In genomic region chr8:13208627-13209355, GRCm38 (mm10) we compare ENCODE assay signal across 10 mouse cellular contexts. TPM values are rescaled to one million over a fixed set of nuclear protein-coding genes. Genes with fewer than 3 reads are reported as not detected.
DNase-seq lines count a peak whose midpoint lies in the region; ATAC-seq and TF ChIP-seq lines count a peak whose summit lies in the region.
"Had no signal": no experiment of that assay in that cellular context is flagged by ENCODE, and none has a peak within 500 bp of the region (broad histone marks: within the 10 kb centered on the region; RNA-seq: fewer than 3 reads in every experiment).

No protein-coding gene starts in this region.

- H3K9ac ChIP-seq in midbrain, postnatal 0 days (replicated peaks; ENCODE audit: low read length, poor library complexity, severe bottlenecking): no peak overlapping the region
- no peak overlapping the region; the same call in 1 of the 2 replicates for H3K9ac ChIP-seq in heart, embryonic 16.5 days (ENCODE audit: low read length)
- no peak overlapping the region for H3K9ac ChIP-seq in midbrain, embryonic 16.5 days (ENCODE audit: low read depth, low read length)
- H3K9ac ChIP-seq: limb, embryonic 15.5 days had no signal

- no peaks in the 10 kb centered on the region for H3K27me3 ChIP-seq in midbrain, postnatal 0 days (ENCODE audit: insufficient read depth, low read length)
- no peaks in the 10 kb centered on the region for H3K27me3 ChIP-seq in midbrain, embryonic 10.5 days (ENCODE audit: low read depth, poor library complexity, severe bottlenecking)
- no peaks in the 10 kb centered on the region for H3K27me3 ChIP-seq in heart, embryonic 16.5 days (ENCODE audit: control insufficient read depth, insufficient read depth, low read length)
- no peaks in the 10 kb centered on the region for H3K27me3 ChIP-seq in small intestine, adult 2 months (ENCODE audit: control insufficient read depth, insufficient read depth, low read length)
- no peaks in the 10 kb centered on the region for H3K27me3 ChIP-seq in midbrain, embryonic 16.5 days (ENCODE audit: control insufficient read depth, insufficient read depth, low read depth, low read length)
- H3K27me3 ChIP-seq: limb, embryonic 15.5 days had no signal

- no peak for DNase-seq in midbrain, postnatal 0 days (ENCODE audit: low spot score)
- no peak for DNase-seq in midbrain, embryonic 10.5 days (ENCODE audit: low spot score)
- no peak for DNase-seq in cerebellum, postnatal 14 days
- DNase-seq in right cerebral cortex, postnatal 25 days: no peak

- peak; percentile 53 for TF ChIP-seq CTCF in midbrain, postnatal 0 days (IDR thresholded peaks at IDR 0.05)
- TF ChIP-seq CTCF in small intestine, adult 2 months (IDR thresholded peaks at IDR 0.05; ENCODE audit: extremely low read depth, insufficient read length, insufficient replicate concordance, low read depth, low read length): peak; percentile 21; the same call in 1 of the 2 replicates

- no peak overlapping the region for H3K4me3 ChIP-seq in midbrain, postnatal 0 days (ENCODE audit: low read depth, low read length)
- H3K4me3 ChIP-seq in midbrain, embryonic 10.5 days: no peak overlapping the region
- no peak overlapping the region for H3K4me3 ChIP-seq in brown adipose tissue, adult 24 weeks (ENCODE audit: insufficient read depth, low read depth, low read length)
- H3K4me3 ChIP-seq in heart, embryonic 16.5 days (ENCODE audit: low read length): no peak overlapping the region
- H3K4me3 ChIP-seq in small intestine, adult 2 months (ENCODE audit: low read depth, low read length): no peak overlapping the region
- no peak overlapping the region for H3K4me3 ChIP-seq in midbrain, embryonic 16.5 days (ENCODE audit: low read depth, low read length)
- H3K4me3 ChIP-seq: limb, embryonic 15.5 days had no signal

- no peak for TF ChIP-seq POLR2A in small intestine, adult 2 months (IDR thresholded peaks at IDR 0.05; ENCODE audit: low read depth, low read length)

- H3K4me1 ChIP-seq in midbrain, postnatal 0 days (ENCODE audit: insufficient read depth, low read length): 0 out of 2 replicates have a peak, but pooled peaks cover 3% of the 10 kb centered on the region
- H3K4me1 ChIP-seq in midbrain, embryonic 10.5 days: peaks cover 19% of the 10 kb centered on the region
- peaks cover 21% of the 10 kb centered on the region; the same call in 1 of the 2 replicates for H3K4me1 ChIP-seq in brown adipose tissue, adult 24 weeks (ENCODE audit: control insufficient read depth, insufficient read depth, insufficient read length, low read length)
- H3K4me1 ChIP-seq in heart, embryonic 16.5 days (ENCODE audit: control insufficient read depth, insufficient read depth, low read length): peaks cover 35% of the 10 kb centered on the region
- H3K4me1 ChIP-seq in small intestine, adult 2 months (ENCODE audit: control insufficient read depth, insufficient read depth, insufficient read length, low read length): peaks cover 17% of the 10 kb centered on the region
- H3K4me1 ChIP-seq in midbrain, embryonic 16.5 days (ENCODE audit: control insufficient read depth, insufficient read depth, low read length): peaks cover 4% of the 10 kb centered on the region; the same call in 1 of the 2 replicates

- H3K36me3 ChIP-seq in midbrain, postnatal 0 days (ENCODE audit: insufficient read depth, low read length): no peaks in the 10 kb centered on the region
- H3K36me3 ChIP-seq in midbrain, embryonic 10.5 days: no peaks in the 10 kb centered on the region
- H3K36me3 ChIP-seq in heart, embryonic 16.5 days (ENCODE audit: control insufficient read depth, insufficient read depth): no peaks in the 10 kb centered on the region
- no peaks in the 10 kb centered on the region for H3K36me3 ChIP-seq in small intestine, adult 2 months (ENCODE audit: control insufficient read depth, insufficient read depth, low read length)
- no peaks in the 10 kb centered on the region for H3K36me3 ChIP-seq in midbrain, embryonic 16.5 days (ENCODE audit: control insufficient read depth, insufficient read depth, low read length)
- H3K36me3 ChIP-seq: limb, embryonic 15.5 days had no signal

- H3K4me2 ChIP-seq in midbrain, postnatal 0 days (ENCODE audit: low read depth, low read length, poor library complexity, severe bottlenecking): no peak overlapping the region
- peak overlapping the region; percentile 33; the same call in 1 of the 2 replicates for H3K4me2 ChIP-seq in heart, embryonic 16.5 days (ENCODE audit: low read depth, low read length)
- H3K4me2 ChIP-seq in midbrain, embryonic 16.5 days (ENCODE audit: low read length): no peak overlapping the region
- H3K4me2 ChIP-seq: limb, embryonic 15.5 days had no signal

- H3K9me3 ChIP-seq in midbrain, postnatal 0 days (ENCODE audit: low read length): no peaks in the 10 kb centered on the region
- no peaks in the 10 kb centered on the region for H3K9me3 ChIP-seq in midbrain, embryonic 10.5 days (replicated peaks)
- H3K9me3 ChIP-seq in heart, embryonic 16.5 days (replicated peaks; ENCODE audit: control insufficient read depth, low read length): no peaks in the 10 kb centered on the region
- H3K9me3 ChIP-seq in midbrain, embryonic 16.5 days (replicated peaks; ENCODE audit: control insufficient read depth, low read length, poor library complexity, severe bottlenecking): no peaks in the 10 kb centered on the region
- H3K9me3 ChIP-seq: limb, embryonic 15.5 days had no signal

- 51% methylated on average over 6 of the region's 6 CpGs for WGBS in midbrain, postnatal 0 days
- WGBS in midbrain, embryonic 10.5 days: 50% methylated on average over 6 of the region's 6 CpGs
- 24% methylated on average over 6 of the region's 6 CpGs for WGBS in heart, embryonic 16.5 days
- 22% methylated on average over 6 of the region's 6 CpGs for WGBS in small intestine, adult 2 months
- WGBS in midbrain, embryonic 16.5 days: 47% methylated on average over 6 of the region's 6 CpGs

- H3K27ac ChIP-seq in midbrain, postnatal 0 days (ENCODE audit: low read depth, low read length): no peak overlapping the region
- H3K27ac ChIP-seq in midbrain, embryonic 10.5 days (replicated peaks): no peak overlapping the region
- H3K27ac ChIP-seq in brown adipose tissue, adult 24 weeks (replicated peaks; ENCODE audit: low read depth, low read length): peak overlapping the region; percentile 47; the same call in 1 of the 2 replicates
- H3K27ac ChIP-seq in heart, embryonic 16.5 days (ENCODE audit: low read length): peak overlapping the region; percentile 91
- H3K27ac ChIP-seq in small intestine, adult 2 months (ENCODE audit: insufficient read depth, low read depth, low read length): no peak overlapping the region
- no peak overlapping the region for H3K27ac ChIP-seq in midbrain, embryonic 16.5 days (ENCODE audit: low read length)
- H3K27ac ChIP-seq: limb, embryonic 15.5 days had no signal

- no peak for ATAC-seq in midbrain, postnatal 0 days (ENCODE audit: low FRiP score)
- ATAC-seq in heart, embryonic 16.5 days (replicated peaks; ENCODE audit: extremely low read depth, insufficient read depth, low FRiP score): peak; percentile 63
- ATAC-seq in midbrain, embryonic 16.5 days: no peak

RNA-seq across cellular contexts. Expression of gene Grtp1, which starts 8.4 kb away (rescaled TPM):
- total RNA-seq in midbrain, postnatal 0 days (2014; rRNA removed): 7.9 and 10.1 TPM in 2 replicates
- polyA plus RNA-seq in midbrain, postnatal 0 days (2015; fragmentation: Nextera tagmentation; extraction: Ambion mirVana): 18.9 and 19.9 TPM in 2 replicates
- 19.9 and 22.3 TPM in 2 replicates for polyA plus RNA-seq in midbrain, embryonic 10.5 days (2016; fragmentation: Nextera tagmentation; extraction: Ambion mirVana)
- 33.7 and 45.2 TPM in 2 replicates for polyA plus RNA-seq in brown adipose tissue, adult 24 weeks (2012; ENCODE audit: insufficient read depth, insufficient read length, missing spikeins)
- polyA plus RNA-seq in heart, embryonic 16.5 days (2015; fragmentation: Nextera tagmentation; extraction: Ambion mirVana): 11.0 and 12.2 TPM in 2 replicates
- 22.5 and 58.8 TPM in 2 replicates for polyA plus RNA-seq in small intestine, adult 2 months (2012; rRNA removed)
- 16.9 and 19.7 TPM in 2 replicates for polyA plus RNA-seq in midbrain, embryonic 16.5 days (2015; fragmentation: Nextera tagmentation; extraction: Ambion mirVana)

RNA-seq across cellular contexts. Expression of gene Adprhl1, which starts 45.2 kb away (rescaled TPM):
- total RNA-seq in midbrain, postnatal 0 days (2014; rRNA removed): 0.09 and 0.16 TPM in 2 replicates
- polyA plus RNA-seq in midbrain, postnatal 0 days (2015; fragmentation: Nextera tagmentation; extraction: Ambion mirVana): 0.28 and 0.41 TPM in 2 replicates
- 0.19 TPM in 1 of 2 replicates, not detected in the other for polyA plus RNA-seq in midbrain, embryonic 10.5 days (2016; fragmentation: Nextera tagmentation; extraction: Ambion mirVana)
- polyA plus RNA-seq in brown adipose tissue, adult 24 weeks (2012; ENCODE audit: insufficient read depth, insufficient read length, missing spikeins): 15.6 and 22.8 TPM in 2 replicates
- polyA plus RNA-seq in heart, embryonic 16.5 days (2015; fragmentation: Nextera tagmentation; extraction: Ambion mirVana): 250 and 252 TPM in 2 replicates
- not detected in 2 replicates for polyA plus RNA-seq in small intestine, adult 2 months (2012; rRNA removed)
- 0.29 TPM in 1 of 2 replicates, not detected in the other for polyA plus RNA-seq in midbrain, embryonic 16.5 days (2015; fragmentation: Nextera tagmentation; extraction: Ambion mirVana)
- polyA plus RNA-seq: stomach, embryonic 14.5 days had no signal

RNA-seq across cellular contexts. Expression of gene Lamp1, which starts 49.8 kb away (rescaled TPM):
- 273 and 322 TPM in 2 replicates for total RNA-seq in midbrain, postnatal 0 days (2014; rRNA removed)
- polyA plus RNA-seq in midbrain, postnatal 0 days (2015; fragmentation: Nextera tagmentation; extraction: Ambion mirVana): 358 and 371 TPM in 2 replicates
- polyA plus RNA-seq in midbrain, embryonic 10.5 days (2016; fragmentation: Nextera tagmentation; extraction: Ambion mirVana): 221 and 223 TPM in 2 replicates
- 398 and 413 TPM in 2 replicates for polyA plus RNA-seq in brown adipose tissue, adult 24 weeks (2012; ENCODE audit: insufficient read depth, insufficient read length, missing spikeins)
- 317 and 318 TPM in 2 replicates for polyA plus RNA-seq in heart, embryonic 16.5 days (2015; fragmentation: Nextera tagmentation; extraction: Ambion mirVana)
- polyA plus RNA-seq in small intestine, adult 2 months (2012; rRNA removed): 355 and 658 TPM in 2 replicates
- 263 and 294 TPM in 2 replicates for polyA plus RNA-seq in midbrain, embryonic 16.5 days (2015; fragmentation: Nextera tagmentation; extraction: Ambion mirVana)

Comparison
In these comparisons a context has a peak if more than half of its experiments do, and no peak if none do; other contexts are left out.
1. H3K27ac ChIP-seq: peak in brown adipose tissue, adult 24 weeks (single experiment) and heart, embryonic 16.5 days (single experiment); none in midbrain, postnatal 0 days (single experiment), midbrain, embryonic 10.5 days (single experiment), small intestine, adult 2 months (single experiment) and midbrain, embryonic 16.5 days (single experiment).
2. RNA of gene Adprhl1, which starts 45.2 kb away (polyA plus RNA-seq): 250 to 252 TPM in heart, embryonic 16.5 days and 15.6 to 22.8 TPM in brown adipose tissue, adult 24 weeks; 0.28 to 0.41 TPM in midbrain, postnatal 0 days, 0.29 TPM in midbrain, embryonic 16.5 days, 0.19 TPM in midbrain, embryonic 10.5 days and not detected in small intestine, adult 2 months; every median in the first group is over 10 times any median in the second.